Mouse (Mus musculus): Measurements from ENCODE around the gene Gpc6. TPM values are rescaled to one million over a fixed set of nuclear protein-coding genes. Genes with fewer than 3 reads are reported as not detected.

Gene Gpc6
- polyA plus RNA-seq, 1 experiment from 2014 or later = 14.5 TPM

DNA sequence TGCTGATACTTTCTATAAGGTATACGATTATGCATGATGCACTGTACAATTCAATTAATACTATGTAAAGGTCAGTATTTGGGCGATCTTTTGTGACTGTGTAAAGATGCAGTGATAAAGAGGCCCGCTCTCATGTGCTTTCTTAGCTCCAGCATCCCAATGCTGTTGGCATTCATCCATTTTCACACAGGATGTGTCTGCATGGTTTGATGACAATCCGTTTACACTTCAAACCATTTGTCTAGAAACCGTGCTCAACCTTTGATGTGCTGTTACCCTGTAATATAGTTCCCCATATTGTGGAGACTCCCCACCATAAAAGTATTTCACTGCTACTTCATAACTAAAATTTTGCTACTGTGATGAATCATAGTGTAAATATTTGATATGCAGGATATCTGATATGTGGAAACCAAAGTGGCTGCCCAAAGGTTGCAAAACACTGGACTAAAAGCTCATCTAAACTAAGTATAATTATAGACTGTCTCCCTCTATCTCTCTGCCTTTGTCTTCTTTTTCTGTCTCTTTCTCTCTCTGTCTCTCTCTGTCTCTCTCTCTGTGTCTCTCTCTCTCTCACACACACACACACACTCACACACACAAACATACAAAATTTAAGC is 97.2 kb downstream of the Gpc6 start:
- H3K4me1 ChIP-seq (ENCODE audit: control insufficient read depth in 2 of 2, insufficient read depth in 2 of 2, low read length in 2 of 2) = no peaks in the 10 kb centered on the region
- no peak overlapping the region for H3K4me2 ChIP-seq (ENCODE audit: low read length)
- no peak for ATAC-seq (ENCODE audit: insufficient number of reproducible peaks, insufficient read depth, low FRiP score, low read depth)
- no peak overlapping the region for H3K4me3 ChIP-seq (ENCODE audit: control insufficient read depth in 1 of 2, insufficient read depth in 1 of 2, low read depth in 1 of 2, low read length in 2 of 2)
- no peak overlapping the region for H3K9ac ChIP-seq (ENCODE audit: low read length)
- WGBS = 67% methylated on average over 5 of the region's 5 CpGs
- no peaks in the 10 kb centered on the region for H3K27me3 ChIP-seq (ENCODE audit: control insufficient read depth, insufficient read depth, low read length)
- no peaks in the 10 kb centered on the region for H3K9me3 ChIP-seq (ENCODE audit: control insufficient read depth, low read length)
- no peak overlapping the region for H3K27ac ChIP-seq (replicated peaks in 1 of 2; ENCODE audit: control insufficient read depth in 1 of 2, insufficient read depth in 1 of 2, low read depth in 2 of 2, low read length in 2 of 2)
- no peaks in the 10 kb centered on the region for H3K36me3 ChIP-seq (ENCODE audit: control insufficient read depth, insufficient read depth, low read length)

DNA sequence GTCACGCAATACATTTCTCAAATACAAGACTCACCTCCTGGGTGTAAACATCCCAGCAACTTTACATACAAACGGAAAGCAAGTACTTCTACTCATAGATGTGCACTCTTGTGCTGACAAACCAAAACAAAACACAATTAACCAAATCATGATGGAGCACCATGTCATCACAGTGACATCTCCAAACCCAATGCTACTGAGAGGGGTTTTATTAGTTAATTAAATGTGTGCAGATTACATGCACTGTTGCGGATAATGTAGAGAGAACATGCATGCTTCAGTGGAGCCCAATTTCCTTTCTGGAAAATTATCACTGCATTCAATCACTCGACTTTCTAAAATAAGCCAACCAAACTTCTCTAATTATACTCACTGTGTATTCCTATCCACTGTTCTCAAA is 109.0 kb downstream of the Gpc6 start:
- ATAC-seq (ENCODE audit: insufficient number of reproducible peaks, insufficient read depth, low FRiP score, low read depth) = no peak
- no peaks in the 10 kb centered on the region for H3K9me3 ChIP-seq (ENCODE audit: control insufficient read depth, low read length)
- 90% methylated on average over 4 of the region's 4 CpGs for WGBS

DNA sequence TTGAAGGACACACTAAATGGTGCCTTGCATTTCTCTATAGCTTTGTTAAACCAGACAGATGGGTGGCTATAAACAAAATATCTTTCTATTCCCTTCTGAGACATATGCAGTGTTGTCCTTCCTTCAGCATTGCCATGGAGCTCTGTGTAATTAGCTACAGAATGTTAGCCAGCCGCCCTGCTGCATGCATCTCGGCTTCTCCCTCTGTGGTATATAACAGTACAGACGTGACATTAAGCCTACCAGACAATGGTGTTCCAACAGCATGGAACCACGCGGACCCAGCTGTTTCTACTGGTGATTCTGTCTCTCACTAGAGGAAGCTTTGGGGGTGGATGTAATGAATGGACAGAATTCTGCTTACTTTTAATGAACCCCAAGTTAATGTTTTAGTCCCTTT is 115.9 kb downstream of the Gpc6 start:
- no peak overlapping the region for H3K4me2 ChIP-seq (ENCODE audit: low read length)
- H3K27me3 ChIP-seq (ENCODE audit: control insufficient read depth, insufficient read depth, low read length) = no peaks in the 10 kb centered on the region
- no peaks in the 10 kb centered on the region for H3K4me1 ChIP-seq (ENCODE audit: control insufficient read depth in 2 of 2, insufficient read depth in 2 of 2, low read length in 2 of 2)
- ATAC-seq (ENCODE audit: insufficient number of reproducible peaks, insufficient read depth, low FRiP score, low read depth) = no peak
- no peaks in the 10 kb centered on the region for H3K9me3 ChIP-seq (ENCODE audit: control insufficient read depth, low read length)
- no peak overlapping the region for H3K9ac ChIP-seq (ENCODE audit: low read length)
- no peak overlapping the region for H3K27ac ChIP-seq (replicated peaks in 1 of 2; ENCODE audit: control insufficient read depth in 1 of 2, insufficient read depth in 1 of 2, low read depth in 2 of 2, low read length in 2 of 2)
- H3K36me3 ChIP-seq (ENCODE audit: control insufficient read depth, insufficient read depth, low read length) = no peaks in the 10 kb centered on the region
- H3K4me3 ChIP-seq (ENCODE audit: control insufficient read depth in 1 of 2, insufficient read depth in 1 of 2, low read depth in 1 of 2, low read length in 2 of 2) = no peak overlapping the region
- WGBS = 86% methylated on average over 5 of the region's 5 CpGs

More for the DNA sequence above, 109.0 kb downstream of the Gpc6 start:
- Histone ChIP-seq H3K9ac (ENCODE audit: low read length) (no peak overlapping the region), H3K27me3 (ENCODE audit: control insufficient read depth, insufficient read depth, low read length) (no peaks in the 10 kb centered on the region), H3K27ac (replicated peaks in 1 of 2; ENCODE audit: control insufficient read depth in 1 of 2, insufficient read depth in 1 of 2, low read depth in 2 of 2, low read length in 2 of 2) (no peak overlapping the region), H3K4me3 (ENCODE audit: control insufficient read depth in 1 of 2, insufficient read depth in 1 of 2, low read depth in 1 of 2, low read length in 2 of 2) (no peak overlapping the region), H3K4me1 (ENCODE audit: control insufficient read depth in 2 of 2, insufficient read depth in 2 of 2, low read length in 2 of 2) (no peaks in the 10 kb centered on the region), H3K36me3 (ENCODE audit: control insufficient read depth, insufficient read depth, low read length) (no peaks in the 10 kb centered on the region), H3K4me2 (ENCODE audit: low read length) (no peak overlapping the region)

DNA sequence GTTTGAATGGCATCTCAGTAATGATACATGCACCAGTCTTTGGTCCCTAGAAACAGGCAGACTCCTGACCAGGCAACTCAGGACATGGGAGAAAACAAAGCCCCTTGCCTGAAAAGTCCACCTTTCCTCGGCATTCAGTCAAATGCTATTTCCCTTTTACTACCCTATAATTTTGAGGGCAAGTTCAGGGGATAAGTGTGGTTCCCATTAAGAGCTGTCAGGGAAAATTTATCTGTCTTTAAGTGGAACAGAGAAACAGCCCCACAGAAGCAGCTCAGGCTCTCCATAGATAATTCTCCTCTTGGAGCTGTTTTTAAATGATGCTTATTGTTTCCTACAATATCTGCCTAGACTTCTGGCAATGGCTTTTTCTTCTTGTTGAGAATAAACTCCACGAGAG is 123.8 kb downstream of the Gpc6 start:
- Histone ChIP-seq H3K27ac (replicated peaks in 1 of 2; ENCODE audit: control insufficient read depth in 1 of 2, insufficient read depth in 1 of 2, low read depth in 2 of 2, low read length in 2 of 2) (no peak overlapping the region), H3K9ac (ENCODE audit: low read length) (no peak overlapping the region), H3K4me2 (ENCODE audit: low read length) (no peak overlapping the region), H3K4me3 (ENCODE audit: control insufficient read depth in 1 of 2, insufficient read depth in 1 of 2, low read depth in 1 of 2, low read length in 2 of 2) (no peak overlapping the region), H3K9me3 (ENCODE audit: control insufficient read depth, low read length) (no peaks in the 10 kb centered on the region), H3K4me1 (ENCODE audit: control insufficient read depth in 2 of 2, insufficient read depth in 2 of 2, low read length in 2 of 2) (no peaks in the 10 kb centered on the region), H3K36me3 (ENCODE audit: control insufficient read depth, insufficient read depth, low read length) (no peaks in the 10 kb centered on the region), H3K27me3 (ENCODE audit: control insufficient read depth, insufficient read depth, low read length) (no peaks in the 10 kb centered on the region)
- ATAC-seq (ENCODE audit: insufficient number of reproducible peaks, insufficient read depth, low FRiP score, low read depth) = no peak
- 63% methylated on average over 2 of the region's 2 CpGs for WGBS

DNA sequence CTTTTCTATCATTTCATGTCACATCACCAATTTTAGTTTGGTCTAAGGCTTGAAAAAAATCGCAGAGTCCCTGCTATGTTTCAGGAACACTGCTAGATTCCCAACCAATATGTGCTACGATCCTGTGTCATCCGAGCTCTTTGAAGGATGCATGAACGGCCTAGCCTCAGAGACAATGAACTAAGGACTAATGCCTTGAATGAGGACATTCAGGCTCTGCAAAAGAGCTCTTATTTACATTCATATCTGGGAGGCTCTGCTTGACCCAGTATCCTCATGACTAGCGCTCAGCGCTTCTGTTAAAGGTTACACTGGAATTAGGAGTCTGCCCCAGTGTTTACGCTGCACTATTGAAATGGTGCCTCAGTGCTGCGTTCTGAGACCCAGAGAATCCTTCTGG is 125.8 kb downstream of the Gpc6 start:
- 88% methylated on average over 8 of the region's 8 CpGs for WGBS
- Histone ChIP-seq H3K9ac (ENCODE audit: low read length) (no peak overlapping the region), H3K4me3 (ENCODE audit: control insufficient read depth in 1 of 2, insufficient read depth in 1 of 2, low read depth in 1 of 2, low read length in 2 of 2) (no peak overlapping the region), H3K27me3 (ENCODE audit: control insufficient read depth, insufficient read depth, low read length) (no peaks in the 10 kb centered on the region), H3K36me3 (ENCODE audit: control insufficient read depth, insufficient read depth, low read length) (no peaks in the 10 kb centered on the region), H3K4me2 (ENCODE audit: low read length) (no peak overlapping the region), H3K9me3 (ENCODE audit: control insufficient read depth, low read length) (no peaks in the 10 kb centered on the region), H3K27ac (replicated peaks in 1 of 2; ENCODE audit: control insufficient read depth in 1 of 2, insufficient read depth in 1 of 2, low read depth in 2 of 2, low read length in 2 of 2) (no peak overlapping the region), H3K4me1 (ENCODE audit: control insufficient read depth in 2 of 2, insufficient read depth in 2 of 2, low read length in 2 of 2) (no peaks in the 10 kb centered on the region)
- ATAC-seq (ENCODE audit: insufficient number of reproducible peaks, insufficient read depth, low FRiP score, low read depth) = no peak

DNA sequence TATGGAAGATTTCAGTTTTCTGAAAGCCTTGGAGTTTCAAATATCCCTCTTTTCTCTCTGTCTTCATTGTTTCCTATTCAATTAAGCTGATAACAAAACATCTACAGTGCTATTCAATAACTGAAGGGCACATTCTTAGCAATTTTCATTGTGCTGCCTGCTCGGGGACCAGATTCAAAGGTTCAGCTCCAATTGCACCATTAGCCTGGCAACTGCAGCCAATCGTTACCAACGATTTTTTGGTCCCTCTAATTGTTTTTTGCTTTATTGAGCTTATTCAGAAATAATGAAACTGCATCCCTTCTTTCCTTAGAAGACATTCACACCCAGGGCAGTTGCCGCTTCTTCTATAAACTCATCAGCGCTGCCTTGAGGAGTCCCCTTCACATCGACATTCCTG is 128.2 kb downstream of the Gpc6 start:
- no peak overlapping the region for H3K9ac ChIP-seq (ENCODE audit: low read length)
- no peak overlapping the region for H3K4me3 ChIP-seq (ENCODE audit: control insufficient read depth in 1 of 2, insufficient read depth in 1 of 2, low read depth in 1 of 2, low read length in 2 of 2)
- no peaks in the 10 kb centered on the region for H3K36me3 ChIP-seq (ENCODE audit: control insufficient read depth, insufficient read depth, low read length)
- no peak for ATAC-seq (ENCODE audit: insufficient number of reproducible peaks, insufficient read depth, low FRiP score, low read depth)
- 91% methylated on average over 6 of the region's 6 CpGs for WGBS
- H3K4me1 ChIP-seq (ENCODE audit: control insufficient read depth in 2 of 2, insufficient read depth in 2 of 2, low read length in 2 of 2) = no peaks in the 10 kb centered on the region
- H3K27me3 ChIP-seq (ENCODE audit: control insufficient read depth, insufficient read depth, low read length) = no peaks in the 10 kb centered on the region
- H3K9me3 ChIP-seq (ENCODE audit: control insufficient read depth, low read length) = no peaks in the 10 kb centered on the region
- H3K27ac ChIP-seq (replicated peaks in 1 of 2; ENCODE audit: control insufficient read depth in 1 of 2, insufficient read depth in 1 of 2, low read depth in 2 of 2, low read length in 2 of 2) = no peak overlapping the region
- no peak overlapping the region for H3K4me2 ChIP-seq (ENCODE audit: low read length)

DNA sequence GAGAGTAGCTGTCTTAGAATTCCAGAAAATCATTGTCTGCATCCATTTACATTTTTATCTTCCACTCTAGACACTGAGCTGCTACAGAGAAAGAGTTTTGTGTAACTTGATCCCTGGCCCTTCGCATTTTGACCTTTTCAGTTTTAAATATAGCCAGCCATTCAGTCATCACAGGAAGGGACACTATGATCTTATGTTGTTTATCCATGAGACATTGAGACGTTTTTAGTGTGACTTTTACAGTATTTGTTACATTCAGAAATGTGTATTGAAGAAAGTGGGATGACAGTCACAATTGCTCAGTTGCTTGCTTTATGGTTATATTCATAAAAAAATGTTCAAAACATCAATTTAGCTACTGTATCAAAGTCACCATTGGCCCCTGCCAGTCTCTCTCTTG is 130.0 kb downstream of the Gpc6 start:
- H3K9me3 ChIP-seq (ENCODE audit: control insufficient read depth, low read length) = no peaks in the 10 kb centered on the region
- no peak for ATAC-seq (ENCODE audit: insufficient number of reproducible peaks, insufficient read depth, low FRiP score, low read depth)
- no peak overlapping the region for H3K4me3 ChIP-seq (ENCODE audit: control insufficient read depth in 1 of 2, insufficient read depth in 1 of 2, low read depth in 1 of 2, low read length in 2 of 2)
- no peak overlapping the region for H3K9ac ChIP-seq (ENCODE audit: low read length)
- no peaks in the 10 kb centered on the region for H3K4me1 ChIP-seq (ENCODE audit: control insufficient read depth in 2 of 2, insufficient read depth in 2 of 2, low read length in 2 of 2)
- H3K36me3 ChIP-seq (ENCODE audit: control insufficient read depth, insufficient read depth, low read length) = no peaks in the 10 kb centered on the region
- WGBS = 21% methylated on average over 2 of the region's 2 CpGs
- no peak overlapping the region for H3K27ac ChIP-seq (replicated peaks in 1 of 2; ENCODE audit: control insufficient read depth in 1 of 2, insufficient read depth in 1 of 2, low read depth in 2 of 2, low read length in 2 of 2)
- H3K4me2 ChIP-seq (ENCODE audit: low read length) = no peak overlapping the region
- no peaks in the 10 kb centered on the region for H3K27me3 ChIP-seq (ENCODE audit: control insufficient read depth, insufficient read depth, low read length)

DNA sequence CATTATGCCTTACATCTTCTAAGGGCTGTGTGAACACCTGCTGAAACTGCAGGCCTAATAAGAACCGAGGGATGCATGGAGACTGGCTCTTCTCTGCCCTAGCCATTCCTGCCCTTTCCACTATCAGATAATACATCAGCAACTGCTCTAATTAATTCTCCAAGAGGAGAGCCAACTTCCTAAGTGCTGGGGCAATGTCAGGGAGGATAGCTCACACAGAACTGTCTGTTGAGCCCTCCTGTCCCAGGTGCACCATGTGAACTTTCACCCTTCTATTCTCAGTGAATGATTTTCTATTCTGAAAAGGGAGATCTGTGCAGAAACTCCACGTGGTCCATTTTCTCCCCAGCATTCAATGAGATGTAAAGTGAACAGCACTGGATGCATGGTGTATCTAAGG is 136.0 kb downstream of the Gpc6 start:
- H3K4me1 ChIP-seq (ENCODE audit: control insufficient read depth in 2 of 2, insufficient read depth in 2 of 2, low read length in 2 of 2) = no peaks in the 10 kb centered on the region
- no peaks in the 10 kb centered on the region for H3K27me3 ChIP-seq (ENCODE audit: control insufficient read depth, insufficient read depth, low read length)
- no peak overlapping the region for H3K4me3 ChIP-seq (ENCODE audit: control insufficient read depth in 1 of 2, insufficient read depth in 1 of 2, low read depth in 1 of 2, low read length in 2 of 2)
- ATAC-seq (ENCODE audit: insufficient number of reproducible peaks, insufficient read depth, low FRiP score, low read depth) = no peak
- H3K36me3 ChIP-seq (ENCODE audit: control insufficient read depth, insufficient read depth, low read length) = no peaks in the 10 kb centered on the region
- H3K9me3 ChIP-seq (ENCODE audit: control insufficient read depth, low read length) = no peaks in the 10 kb centered on the region
- WGBS = 60% methylated on average over 2 of the region's 2 CpGs
- H3K4me2 ChIP-seq (ENCODE audit: low read length) = no peak overlapping the region
- H3K27ac ChIP-seq (replicated peaks in 1 of 2; ENCODE audit: control insufficient read depth in 1 of 2, insufficient read depth in 1 of 2, low read depth in 2 of 2, low read length in 2 of 2) = no peak overlapping the region
- H3K9ac ChIP-seq (ENCODE audit: low read length) = no peak overlapping the region

Data from heart, embryonic 14.5 days (tissue).